ENCODE assay signal across 8 mouse cellular contexts in the genomic region with DNA sequence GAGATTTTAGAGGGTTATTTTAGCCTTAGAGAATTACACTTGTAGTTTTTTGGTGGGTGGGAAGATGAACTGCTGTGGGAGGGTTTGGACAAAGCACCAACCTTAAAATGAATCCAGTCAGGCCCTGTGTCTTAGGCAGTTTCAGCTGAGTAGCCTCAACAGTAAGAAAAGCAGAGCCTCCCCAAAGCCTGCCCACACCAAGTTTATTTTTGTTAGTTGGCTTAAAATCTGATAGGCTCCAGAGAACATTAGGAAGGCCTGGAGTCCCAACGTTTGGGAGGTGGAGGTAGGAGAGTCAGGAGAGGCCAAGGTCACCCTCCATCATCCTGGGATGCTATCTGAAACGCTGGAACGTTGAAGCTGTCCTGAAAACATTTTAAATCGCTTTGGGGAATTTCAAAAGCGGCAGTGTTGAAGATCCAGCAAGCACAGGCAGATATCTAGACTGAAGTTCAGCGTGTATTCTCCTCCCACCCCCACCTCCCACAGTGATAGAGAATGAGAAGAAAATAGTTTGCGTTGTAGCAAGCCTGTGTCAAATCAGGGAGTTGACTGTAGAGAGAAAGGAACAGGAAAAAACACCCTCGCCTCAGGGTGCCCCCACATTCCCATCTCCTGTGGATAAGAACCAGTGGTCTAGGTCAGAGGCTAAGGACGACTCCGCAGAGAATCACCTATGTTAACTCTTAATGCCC. TPM values are rescaled to one million over a fixed set of nuclear protein-coding genes. Genes with fewer than 3 reads are reported as not detected.
A peak's percentile ranks its signal among the peaks of the same experiment; 100 is the strongest.
DNase-seq lines count a peak whose midpoint lies in the region; ATAC-seq lines count a peak whose summit lies in the region.

No protein-coding gene starts in this region.

- peaks cover 9% of the 10 kb centered on the region; the same call in 1 of the 2 replicates for H3K27me3 ChIP-seq in forebrain, embryonic 15.5 days
- peaks cover 38% of the 10 kb centered on the region for H3K27me3 ChIP-seq in midbrain, embryonic 10.5 days (ENCODE audit: low read depth, poor library complexity, severe bottlenecking)

- peak; percentile 25 for DNase-seq in kidney, adult 18-20 months
- no peak for DNase-seq in kidney, adult 11 months
- peak; percentile 37 for DNase-seq in R1 (ENCODE audit: low read depth, low spot score)
- no peak for DNase-seq in midbrain, embryonic 10.5 days (ENCODE audit: low spot score)
- DNase-seq in thymus, adult 18-20 months: no peak
- no peak for DNase-seq in urinary bladder, postnatal 10 days (ENCODE audit: low spot score)
- DNase-seq in spleen, postnatal 4 days (ENCODE audit: low spot score in 2 of 2): no peak

- H3K9ac ChIP-seq in forebrain, embryonic 15.5 days (replicated peaks): peak overlapping the region; percentile 71

- no peaks in the 10 kb centered on the region for H3K9me3 ChIP-seq in forebrain, embryonic 15.5 days
- no peaks in the 10 kb centered on the region for H3K9me3 ChIP-seq in midbrain, embryonic 10.5 days (replicated peaks)

- H3K4me3 ChIP-seq in forebrain, embryonic 15.5 days: peak overlapping the region; percentile 72
- H3K4me3 ChIP-seq in midbrain, embryonic 10.5 days: peak overlapping the region; percentile 72

- H3K27ac ChIP-seq in forebrain, embryonic 15.5 days (replicated peaks): peak overlapping the region; percentile 74; the same call in 1 of the 2 replicates
- H3K27ac ChIP-seq in midbrain, embryonic 10.5 days (replicated peaks): peak overlapping the region; percentile 88

- peaks cover 2% of the 10 kb centered on the region; the same call in 1 of the 2 replicates for H3K36me3 ChIP-seq in forebrain, embryonic 15.5 days
- peaks cover 36% of the 10 kb centered on the region for H3K36me3 ChIP-seq in midbrain, embryonic 10.5 days

- 7% methylated on average over 10 of the region's 10 CpGs for WGBS in forebrain, embryonic 15.5 days
- 8% methylated on average over 10 of the region's 10 CpGs for WGBS in midbrain, embryonic 10.5 days

- ATAC-seq in forebrain, embryonic 15.5 days (replicated peaks): no peak

- peaks cover 36% of the 10 kb centered on the region for H3K4me1 ChIP-seq in forebrain, embryonic 15.5 days
- H3K4me1 ChIP-seq in midbrain, embryonic 10.5 days: peaks cover 60% of the 10 kb centered on the region

- peak overlapping the region; percentile 80 for H3K4me2 ChIP-seq in forebrain, embryonic 15.5 days (replicated peaks)

RNA-seq across cellular contexts. Expression of a gene that starts 1.3 kb away (rescaled TPM):
- polyA plus RNA-seq in forebrain, embryonic 15.5 days (2015; fragmentation: Nextera tagmentation; extraction: Ambion mirVana): 488 and 489 TPM in 2 replicates
- polyA plus RNA-seq in midbrain, embryonic 10.5 days (2016; fragmentation: Nextera tagmentation; extraction: Ambion mirVana): 324 and 380 TPM in 2 replicates

RNA-seq across cellular contexts. Expression of a gene that starts 33.6 kb away (rescaled TPM):
- not detected in 2 replicates for polyA plus RNA-seq in forebrain, embryonic 15.5 days (2015; fragmentation: Nextera tagmentation; extraction: Ambion mirVana)
- 0.07 and 0.11 TPM in 2 replicates for polyA plus RNA-seq in midbrain, embryonic 10.5 days (2016; fragmentation: Nextera tagmentation; extraction: Ambion mirVana)

Comparison
In these comparisons a context has a peak if more than half of its experiments do, and no peak if none do; other contexts are left out.
1. DNase-seq: peak in kidney, adult 18-20 months (single experiment) and R1 (single experiment); none in kidney, adult 11 months (single experiment), midbrain, embryonic 10.5 days (single experiment), thymus, adult 18-20 months (0 of 2), urinary bladder, postnatal 10 days (single experiment) and spleen, postnatal 4 days (0 of 2).